Mouse (Mus musculus): Measurements from ENCODE around the gene H2-DMb1. TPM values are rescaled to one million over a fixed set of nuclear protein-coding genes. Genes with fewer than 3 reads are reported as not detected.

The H2-DMb1 gene
- total RNA-seq, 2 experiments from 2014 or later = 0.65 to 0.98 TPM

- DNase-seq (ENCODE audit: low spot score in 2 of 2) = no peak
Observed at GRCm38 (mm10) chr17:34207866-34208265, 55.0 kb downstream of the H2-DMb1 start.

- DNase-seq (ENCODE audit: low spot score in 2 of 2) = no peak
Observed at GRCm38 (mm10) chr17:34208421-34208820, 55.5 kb downstream of the H2-DMb1 start.

GRCm38 (mm10) chr17:34209680-34210079, 56.8 kb downstream of the H2-DMb1 start:
- no peak for DNase-seq (ENCODE audit: low spot score in 2 of 2)

Other genes with a start within 250 kb of the H2-DMb1 start
- gene Platr17, start 247.9 kb upstream of the H2-DMb1 start, total RNA-seq (2021) = under 1 TPM in 1 of 2 experiments, not detected in 1; 0.50 TPM
- gene Daxx, start 243.7 kb upstream of the H2-DMb1 start, total RNA-seq (2021) = 10 to 100 TPM; 28.0 to 28.6 TPM
- 10 to 100 TPM; 27.4 to 34.4 TPM for gene Tapbp, start 237.2 kb upstream of the H2-DMb1 start, total RNA-seq (2021)
- 10 to 100 TPM; 30.5 to 34.0 TPM for gene Zbtb22, start 237.2 kb upstream of the H2-DMb1 start, total RNA-seq (2021)
- gene Rgl2, start 223.5 kb upstream of the H2-DMb1 start, total RNA-seq (2021) = 10 to 100 TPM; 67.0 to 68.9 TPM
- gene Pfdn6, start 212.7 kb upstream of the H2-DMb1 start, total RNA-seq (2021) = 10 to 100 TPM; 89.3 to 93.4 TPM
- 10 to 100 TPM; 17.5 to 18.5 TPM for gene Wdr46, start 212.4 kb upstream of the H2-DMb1 start, total RNA-seq (2021)
- gene B3galt4, start 201.6 kb upstream of the H2-DMb1 start, total RNA-seq (2021) = 1 to 10 TPM; 5.4 to 6.8 TPM
- 10 to 100 TPM; 78.5 to 84.4 TPM for gene Vps52, start 197.3 kb upstream of the H2-DMb1 start, total RNA-seq (2021)
- 100 to 1,000 TPM; 356 to 380 TPM for gene Rps18, start 197.1 kb upstream of the H2-DMb1 start, total RNA-seq (2021)
- gene H2-K1, start 152.7 kb upstream of the H2-DMb1 start, total RNA-seq (2021) = 10 to 100 TPM; 14.4 to 15.9 TPM
- gene Ring1, start 128.4 kb upstream of the H2-DMb1 start, total RNA-seq (2021) = 10 to 100 TPM; 32.5 to 37.8 TPM
- 10 to 100 TPM; 48.0 to 48.7 TPM for gene H2-Ke6, start 125.0 kb upstream of the H2-DMb1 start, total RNA-seq (2021)
- gene Slc39a7, start 121.4 kb upstream of the H2-DMb1 start, total RNA-seq (2021) = 10 to 100 TPM; 91.2 to 97.5 TPM
- gene Rxrb, start 121.3 kb upstream of the H2-DMb1 start, total RNA-seq (2021) = 10 to 100 TPM; 70.9 to 72.1 TPM
- gene Col11a2, start 113.6 kb upstream of the H2-DMb1 start, total RNA-seq (2021) = 10 to 100 TPM; 26.8 to 27.4 TPM
- gene H2-Oa, start 60.7 kb upstream of the H2-DMb1 start, total RNA-seq (2021) = not detected
- 10 to 100 TPM; 36.8 to 38.0 TPM for gene H2-DMa, start 33.5 kb upstream of the H2-DMb1 start, total RNA-seq (2021)
- 100 to 1,000 TPM; 248 to 278 TPM for gene Brd2, start 30.4 kb upstream of the H2-DMb1 start, total RNA-seq (2021)
- 1 to 10 TPM in 1 of 2 experiments, under 1 TPM in 1; 0.55 to 1.0 TPM for gene H2-DMb2, start 9.8 kb upstream of the H2-DMb1 start, total RNA-seq (2021)
- 1 to 10 TPM; 2.8 to 3.2 TPM for gene Tap1, start 34.5 kb downstream of the H2-DMb1 start, total RNA-seq (2021)
- 1 to 10 TPM; 1.1 to 1.8 TPM for gene Psmb9, start 34.7 kb downstream of the H2-DMb1 start, total RNA-seq (2021)
- 1 to 10 TPM; 2.5 to 2.6 TPM for gene Psmb8, start 44.6 kb downstream of the H2-DMb1 start, total RNA-seq (2021)
- gene Tap2, start 50.5 kb downstream of the H2-DMb1 start, total RNA-seq (2021) = 1 to 10 TPM; 5.7 to 5.9 TPM
- under 1 TPM in 1 of 2 experiments, not detected in 1; 0.69 TPM for gene H2-Ob, start 85.8 kb downstream of the H2-DMb1 start, total RNA-seq (2021)
- gene H2-Ab1, start 104.6 kb downstream of the H2-DMb1 start, total RNA-seq (2021) = 1 to 10 TPM; 2.3 to 2.7 TPM
- gene H2-Aa, start 134.8 kb downstream of the H2-DMb1 start, total RNA-seq (2021) = 1 to 10 TPM in 1 of 2 experiments, under 1 TPM in 1; 0.93 to 2.1 TPM
- 1 to 10 TPM; 1.8 to 2.1 TPM for gene H2-Eb1, start 152.8 kb downstream of the H2-DMb1 start, total RNA-seq (2021)
- gene H2-Eb2, start 172.6 kb downstream of the H2-DMb1 start, total RNA-seq (2021) = not detected
- under 1 TPM; 0.48 to 0.74 TPM for gene Btnl2, start 201.8 kb downstream of the H2-DMb1 start, total RNA-seq (2021)
- gene Btnl1, start 224.1 kb downstream of the H2-DMb1 start, total RNA-seq (2021) = not detected
- gene BC051142, start 245.7 kb downstream of the H2-DMb1 start, total RNA-seq (2021) = 1 to 10 TPM; 4.8 to 8.2 TPM